Mouse (Mus musculus) forebrain, embryonic 16.5 days (tissue): ENCODE data around the gene Irs4. TPM values are rescaled to one million over a fixed set of nuclear protein-coding genes. Genes with fewer than 3 reads are reported as not detected.
A peak's percentile ranks its signal among the peaks of the same experiment; 100 is the strongest.

Source experiments
- ATAC-seq: fragments of 200-750 bp; cut with Nextera tagmentation; 2 replicates; pipeline ENCODE4 v1.8.0; 2017; ENCODE audit warnings: mild to moderate bottlenecking, moderate library complexity
- H3K27ac ChIP-seq: fragments of 300-500 bp; sonication (generic); 2 replicates; pipeline ENCODE4 v1.5.1; 2014; ENCODE audit warnings: low read length, control low read depth
- H3K27me3 ChIP-seq: fragments of 300-500 bp; sonication (generic); replicated peaks from 2 replicates; pipeline ENCODE4 v1.6.1; 2014; ENCODE audit warnings: low read length; ENCODE audit not compliant: control insufficient read depth, insufficient read depth
- H3K36me3 ChIP-seq: fragments of 300-500 bp; sonication (generic); 2 replicates; pipeline ENCODE4 v1.6.1; 2014; ENCODE audit not compliant: control insufficient read depth, insufficient read depth
- H3K4me1 ChIP-seq: fragments of 300-500 bp; sonication (generic); replicated peaks from 2 replicates; pipeline ENCODE4 v1.6.1; 2014; ENCODE audit warnings: low read length; ENCODE audit not compliant: control insufficient read depth, insufficient read depth
- H3K4me2 ChIP-seq: fragments of 300-500 bp; sonication (generic); 2 replicates; pipeline ENCODE4 v1.6.1; 2014; ENCODE audit warnings: mild to moderate bottlenecking, low read length, control low read depth
- H3K4me3 ChIP-seq: fragments of 300-500 bp; sonication (generic); replicated peaks from 2 replicates; pipeline ENCODE4 v1.5.1; 2014; ENCODE audit warnings: mild to moderate bottlenecking, low read length, control low read depth
- H3K9ac ChIP-seq: fragments of 300-500 bp; sonication (generic); replicated peaks from 2 replicates; pipeline ENCODE4 v1.6.1; 2014; ENCODE audit warnings: low read depth, low read length, control low read depth
- H3K9me3 ChIP-seq: fragments of 300-500 bp; sonication (generic); 2 replicates; pipeline ENCODE4 v1.6.1; 2016; ENCODE audit warnings: low read length; ENCODE audit not compliant: control insufficient read depth
- WGBS: fragments of 180-500 bp; shearing (Covaris S2); extraction: QIAGEN DNeasy Blood & Tissue Kit; methylation state at CpG from one replicate; pipeline ENCODE4 v1.1.7; 2014; 5-methylcytosine and 5-hydroxymethylcytosine counted together
- polyA plus RNA-seq: library from polyadenylated mRNA; unstranded; fragments of >200 nt; fragmentation: Nextera tagmentation; extraction: Ambion mirVana; gene quantifications from 2 replicates; pipeline ENCODE4 v1.2.1, GENCODE M21; 2015

Gene Irs4
- 0.70 and 1.9 TPM in 2 replicates for polyA plus RNA-seq

GRCm38 (mm10) chrX:141724937-141725918, at the start of gene Irs4:
Gene Irs4, minus strand, starts transcription at chrX:141725263.
- Histone ChIP-seq H3K36me3 (no peaks in the 10 kb centered on the region), H3K9me3 (no peaks in the 10 kb centered on the region), H3K4me1 (peaks cover 23% of the 10 kb centered on the region), H3K9ac (no peak within 1 kb of the TSS), H3K4me2 (peak within 1 kb of the TSS; percentile 59), H3K27me3 (peaks cover 34% of the 10 kb centered on the region), H3K4me3 (peak within 1 kb of the TSS; percentile 46), H3K27ac (no peak within 1 kb of the TSS)
- WGBS, result 22% methylated on average over 42 of the region's 51 CpGs
- ATAC-seq, result peak; percentile 75

DNA sequence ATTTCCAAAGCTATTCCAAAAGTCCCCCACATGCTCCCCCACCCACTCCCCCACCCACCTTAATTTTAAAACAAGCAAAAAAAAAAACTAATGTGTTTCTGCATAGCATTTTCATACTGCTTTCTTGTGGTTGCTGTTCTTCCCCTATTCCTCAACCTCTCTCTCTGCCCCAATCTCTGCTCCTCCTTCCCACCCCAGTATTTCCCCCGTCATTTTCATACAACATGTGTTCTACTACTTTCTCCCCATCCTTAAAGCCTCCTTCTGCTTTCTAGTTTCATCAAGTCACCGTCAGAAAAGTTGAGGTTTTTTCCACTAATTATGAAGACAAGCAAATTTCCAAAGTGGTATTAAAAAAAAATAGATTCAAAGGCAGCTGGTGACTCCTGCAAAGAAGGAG, 25.3 kb upstream of the Irs4 start:
- no peak for ATAC-seq
- H3K27me3 ChIP-seq, result no peaks in the 10 kb centered on the region
- no peaks in the 10 kb centered on the region for H3K36me3 ChIP-seq
- H3K4me3 ChIP-seq, result no peak overlapping the region
- WGBS, result 61% methylated on average over 2 of the region's 2 CpGs
- no peak overlapping the region for H3K4me2 ChIP-seq
- no peaks in the 10 kb centered on the region for H3K9me3 ChIP-seq
- no peak overlapping the region for H3K9ac ChIP-seq
- H3K27ac ChIP-seq, result no peak overlapping the region
- H3K4me1 ChIP-seq, result no peaks in the 10 kb centered on the region

DNA sequence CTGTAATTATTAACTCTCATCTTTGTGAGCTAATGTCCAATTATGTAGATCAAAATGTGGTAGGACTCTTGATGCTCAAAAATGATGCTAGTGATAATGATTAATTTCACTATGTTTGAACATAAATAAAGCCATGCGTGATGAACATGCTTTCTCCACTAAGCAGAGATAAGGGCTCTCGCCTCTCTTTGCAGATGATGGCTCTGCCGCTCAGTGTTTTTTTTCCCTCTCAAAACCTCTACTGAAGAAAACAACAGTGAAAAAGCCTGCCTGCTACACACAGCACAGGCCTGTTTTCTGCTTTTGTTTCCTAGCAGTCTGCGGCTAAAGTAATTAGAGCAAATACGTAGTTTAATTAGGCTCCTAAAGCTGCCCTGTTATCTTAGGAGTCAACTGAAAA, 4.5 kb upstream of the Irs4 start:
- H3K4me2 ChIP-seq, result no peak overlapping the region
- H3K4me1 ChIP-seq, result peaks cover 9% of the 10 kb centered on the region
- H3K9ac ChIP-seq, result no peak overlapping the region
- peak; percentile 37; the same call in 1 of the 2 replicates for ATAC-seq
- H3K36me3 ChIP-seq, result no peaks in the 10 kb centered on the region
- no peaks in the 10 kb centered on the region for H3K9me3 ChIP-seq
- H3K27ac ChIP-seq, result no peak overlapping the region
- H3K27me3 ChIP-seq, result peaks cover 5% of the 10 kb centered on the region; the same call in 1 of the 2 replicates
- no peak overlapping the region for H3K4me3 ChIP-seq
- WGBS, result 29% methylated on average over 5 of the region's 5 CpGs

- ATAC-seq, result peak; percentile 37
- Histone ChIP-seq H3K27me3 (peaks cover 39% of the 10 kb centered on the region), H3K4me3 (peak overlapping the region; percentile 46), H3K36me3 (no peaks in the 10 kb centered on the region), H3K9ac (no peak overlapping the region), H3K4me1 (peaks cover 23% of the 10 kb centered on the region), H3K9me3 (no peaks in the 10 kb centered on the region), H3K27ac (no peak overlapping the region), H3K4me2 (peak overlapping the region; percentile 59)
- 20% methylated on average over 52 of the region's 52 CpGs for WGBS
Measured at GRCm38 (mm10) chrX:141724391-141724891, 622 bp downstream of the Irs4 start.

GRCm38 (mm10) chrX:141723936-141724335, 1.1 kb downstream of the Irs4 start:
- H3K4me3 ChIP-seq, result peak overlapping the region; percentile 46
- H3K9ac ChIP-seq, result no peak overlapping the region
- ATAC-seq, result no peak
- peaks cover 39% of the 10 kb centered on the region for H3K27me3 ChIP-seq
- peaks cover 23% of the 10 kb centered on the region for H3K4me1 ChIP-seq
- 29% methylated on average over 16 of the region's 16 CpGs for WGBS
- peak overlapping the region; percentile 59 for H3K4me2 ChIP-seq
- H3K27ac ChIP-seq, result no peak overlapping the region
- H3K9me3 ChIP-seq, result no peaks in the 10 kb centered on the region
- H3K36me3 ChIP-seq, result no peaks in the 10 kb centered on the region

DNA sequence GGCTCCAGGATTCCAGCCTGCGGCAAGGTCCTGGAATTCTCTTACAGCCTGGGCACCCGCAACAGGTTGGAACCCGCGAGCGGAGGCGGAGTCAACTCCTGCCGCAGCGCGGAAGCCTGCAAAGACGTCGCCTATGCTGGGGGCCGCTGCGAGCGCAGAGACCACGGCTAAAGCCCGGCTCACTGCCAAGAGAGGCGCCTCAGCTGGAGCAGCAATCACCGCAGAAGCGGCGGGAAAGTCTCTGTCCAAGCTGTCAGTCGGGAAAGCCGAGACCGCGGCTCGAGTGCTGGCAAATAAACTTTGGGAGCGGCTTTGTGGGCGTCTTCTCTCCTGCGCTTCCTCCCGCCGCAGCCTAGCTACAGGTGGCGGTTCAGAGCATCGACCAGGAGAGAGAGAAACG, 3.3 kb downstream of the Irs4 start:
- Histone ChIP-seq H3K27ac (no peak overlapping the region), H3K27me3 (peaks cover 34% of the 10 kb centered on the region), H3K4me2 (peak overlapping the region; percentile 54), H3K4me3 (peak overlapping the region; percentile 43), H3K9ac (no peak overlapping the region), H3K36me3 (no peaks in the 10 kb centered on the region), H3K4me1 (peaks cover 23% of the 10 kb centered on the region), H3K9me3 (no peaks in the 10 kb centered on the region)
- no peak for ATAC-seq
- WGBS, result 9% methylated on average over 33 of the region's 33 CpGs

Other genes starting within 250 kb of the Irs4 start
- gene Col4a5, start 249.9 kb downstream of the Irs4 start, polyA plus RNA-seq, result 5.5 and 7.8 TPM in 2 replicates
- not detected in 2 replicates for gene Gm15294, start 150.0 kb upstream of the Irs4 start, polyA plus RNA-seq